Mouse (Mus musculus): ENCODE measurements around the gene Aldh16a1. TPM values are rescaled to one million over a fixed set of nuclear protein-coding genes. Genes with fewer than 3 reads are reported as not detected.

Aldh16a1 gene
- polyA plus RNA-seq, 1 experiment from 2014 or later = 18.8 TPM

GRCm38 (mm10) chr7:45193406-45193805 lies 39.0 kb upstream of the Aldh16a1 start:
- no peak overlapping the region for H3K4me2 ChIP-seq (ENCODE audit: low read length)
- H3K4me3 ChIP-seq (ENCODE audit: low read length) = no peak overlapping the region
- peaks cover 4% of the 10 kb centered on the region; the same call in 1 of the 2 replicates for H3K27me3 ChIP-seq (replicated peaks; ENCODE audit: control insufficient read depth, insufficient read depth, low read length)
- no peak for ATAC-seq
- peaks cover 2% of the 10 kb centered on the region; the same call in 1 of the 2 replicates for H3K4me1 ChIP-seq (ENCODE audit: control insufficient read depth, insufficient read depth, low read depth, low read length)
- H3K9ac ChIP-seq (ENCODE audit: low read depth, low read length) = no peak overlapping the region
- no peak overlapping the region for H3K27ac ChIP-seq (ENCODE audit: low read depth, low read length)
- no peaks in the 10 kb centered on the region for H3K9me3 ChIP-seq (ENCODE audit: control insufficient read depth, low read length)
- no peaks in the 10 kb centered on the region for H3K36me3 ChIP-seq (ENCODE audit: control insufficient read depth, insufficient read depth, low read length)
- 61% methylated on average over 5 of the region's 5 CpGs for WGBS

- Histone ChIP-seq H3K4me1 (ENCODE audit: control insufficient read depth, insufficient read depth, low read depth, low read length) (no peaks in the 10 kb centered on the region; the same call in 1 of the 2 replicates), H3K9ac (ENCODE audit: low read depth, low read length) (no peak overlapping the region), H3K27ac (ENCODE audit: low read depth, low read length) (no peak overlapping the region), H3K4me3 (ENCODE audit: low read length) (no peak overlapping the region), H3K36me3 (ENCODE audit: control insufficient read depth, insufficient read depth, low read length) (no peaks in the 10 kb centered on the region), H3K27me3 (replicated peaks; ENCODE audit: control insufficient read depth, insufficient read depth, low read length) (peaks cover 4% of the 10 kb centered on the region; the same call in 1 of the 2 replicates), H3K9me3 (ENCODE audit: control insufficient read depth, low read length) (no peaks in the 10 kb centered on the region), H3K4me2 (ENCODE audit: low read length) (no peak overlapping the region)
- WGBS = 85% methylated on average over 7 of the region's 7 CpGs
- ATAC-seq = no peak
Measured at GRCm38 (mm10) chr7:45192585-45193310, 38.4 kb upstream of the Aldh16a1 start.

DNA sequence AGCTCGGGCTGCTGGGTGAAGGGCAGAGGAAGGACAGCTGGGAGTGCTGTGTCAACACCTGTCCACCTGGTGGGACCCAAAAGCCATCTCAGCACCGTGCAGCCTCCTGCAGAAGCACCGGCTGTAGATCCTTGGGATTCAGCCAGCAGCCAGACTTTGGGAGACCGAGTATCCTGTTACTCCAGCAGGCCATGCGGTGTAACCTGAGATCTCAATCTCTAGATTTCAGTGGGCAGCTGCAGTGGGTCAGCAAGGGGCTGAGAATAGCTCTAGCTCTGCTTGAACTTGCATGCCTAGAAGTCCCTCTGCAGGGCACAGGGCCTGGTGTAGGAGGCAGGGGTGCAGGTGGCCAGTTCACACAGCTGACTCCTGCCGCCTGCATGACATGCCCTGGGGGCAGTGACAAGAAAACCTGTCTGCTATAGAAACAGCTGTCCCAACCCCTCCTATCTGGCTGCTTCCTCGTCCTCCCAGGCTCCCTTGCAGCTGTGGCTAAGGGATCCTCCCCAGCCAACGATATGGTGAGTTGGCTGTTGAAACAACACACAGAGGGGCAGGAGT lies 37.5 kb upstream of the Aldh16a1 start:
- Histone ChIP-seq H3K27ac (ENCODE audit: low read depth, low read length) (no peak overlapping the region; the same call in 1 of the 2 replicates), H3K4me1 (ENCODE audit: control insufficient read depth, insufficient read depth, low read depth, low read length) (no peaks in the 10 kb centered on the region; the same call in 1 of the 2 replicates), H3K36me3 (ENCODE audit: control insufficient read depth, insufficient read depth, low read length) (no peaks in the 10 kb centered on the region), H3K9ac (ENCODE audit: low read depth, low read length) (no peak overlapping the region), H3K4me2 (ENCODE audit: low read length) (no peak overlapping the region), H3K27me3 (replicated peaks; ENCODE audit: control insufficient read depth, insufficient read depth, low read length) (peaks cover 4% of the 10 kb centered on the region; the same call in 1 of the 2 replicates), H3K4me3 (ENCODE audit: low read length) (no peak overlapping the region), H3K9me3 (ENCODE audit: control insufficient read depth, low read length) (no peaks in the 10 kb centered on the region)
- 22% methylated on average over 8 of the region's 8 CpGs for WGBS
- peak; percentile 44; the same call in 1 of the 2 replicates for ATAC-seq

DNA sequence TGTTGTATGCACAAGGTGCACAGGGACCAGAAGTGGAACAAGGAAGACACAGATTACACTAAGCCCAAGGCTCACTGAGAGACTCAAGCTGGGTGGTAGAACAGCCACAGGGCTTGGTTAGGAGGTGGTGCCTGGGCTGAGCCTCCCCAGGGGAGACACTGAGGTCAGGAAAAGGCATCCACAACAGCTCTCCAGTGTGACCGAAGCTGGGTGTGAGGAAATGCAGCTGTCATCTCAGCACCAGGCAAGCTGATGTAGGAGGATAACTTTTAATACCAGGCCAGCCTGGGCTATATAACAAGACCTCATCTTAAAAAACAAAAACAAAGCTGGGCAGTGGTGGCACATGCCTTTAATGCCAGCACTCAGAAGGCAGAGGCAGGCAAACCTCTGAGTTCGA lies 36.8 kb upstream of the Aldh16a1 start:
- WGBS = 91% methylated on average over 2 of the region's 2 CpGs
- H3K4me1 ChIP-seq (ENCODE audit: control insufficient read depth, insufficient read depth, low read depth, low read length) = no peaks in the 10 kb centered on the region; the same call in 1 of the 2 replicates
- H3K36me3 ChIP-seq (ENCODE audit: control insufficient read depth, insufficient read depth, low read length) = no peaks in the 10 kb centered on the region
- no peak overlapping the region for H3K4me3 ChIP-seq (ENCODE audit: low read length)
- H3K9me3 ChIP-seq (ENCODE audit: control insufficient read depth, low read length) = no peaks in the 10 kb centered on the region
- ATAC-seq = no peak
- peaks cover 4% of the 10 kb centered on the region; the same call in 1 of the 2 replicates for H3K27me3 ChIP-seq (replicated peaks; ENCODE audit: control insufficient read depth, insufficient read depth, low read length)
- no peak overlapping the region for H3K27ac ChIP-seq (ENCODE audit: low read depth, low read length)
- no peak overlapping the region for H3K9ac ChIP-seq (ENCODE audit: low read depth, low read length)
- H3K4me2 ChIP-seq (ENCODE audit: low read length) = no peak overlapping the region

GRCm38 (mm10) chr7:45190186-45190585 lies 35.8 kb upstream of the Aldh16a1 start:
- Histone ChIP-seq H3K4me2 (ENCODE audit: low read length) (no peak overlapping the region), H3K36me3 (ENCODE audit: control insufficient read depth, insufficient read depth, low read length) (no peaks in the 10 kb centered on the region), H3K9me3 (ENCODE audit: control insufficient read depth, low read length) (no peaks in the 10 kb centered on the region), H3K27me3 (replicated peaks; ENCODE audit: control insufficient read depth, insufficient read depth, low read length) (peaks cover 8% of the 10 kb centered on the region), H3K27ac (ENCODE audit: low read depth, low read length) (no peak overlapping the region), H3K9ac (ENCODE audit: low read depth, low read length) (no peak overlapping the region), H3K4me1 (ENCODE audit: control insufficient read depth, insufficient read depth, low read depth, low read length) (no peaks in the 10 kb centered on the region; the same call in 1 of the 2 replicates), H3K4me3 (ENCODE audit: low read length) (no peak overlapping the region)
- no peak for ATAC-seq
- WGBS = 90% methylated on average over 6 of the region's 6 CpGs

- H3K27me3 ChIP-seq (replicated peaks; ENCODE audit: control insufficient read depth, insufficient read depth, low read length) = peaks cover 11% of the 10 kb centered on the region
- no peak overlapping the region for H3K4me2 ChIP-seq (ENCODE audit: low read length)
- no peaks in the 10 kb centered on the region; the same call in 1 of the 2 replicates for H3K4me1 ChIP-seq (ENCODE audit: control insufficient read depth, insufficient read depth, low read depth, low read length)
- H3K9me3 ChIP-seq (ENCODE audit: control insufficient read depth, low read length) = no peaks in the 10 kb centered on the region
- no peak overlapping the region for H3K27ac ChIP-seq (ENCODE audit: low read depth, low read length)
- no peak overlapping the region for H3K4me3 ChIP-seq (ENCODE audit: low read length)
- WGBS = 66% methylated on average over 15 of the region's 16 CpGs
- no peaks in the 10 kb centered on the region for H3K36me3 ChIP-seq (ENCODE audit: control insufficient read depth, insufficient read depth, low read length)
- no peak for ATAC-seq
- 0 out of 2 replicates have a peak overlapping the region, but pooled peaks have one; percentile 13 for H3K9ac ChIP-seq (ENCODE audit: low read depth, low read length)
Measured at GRCm38 (mm10) chr7:45189600-45189999, 35.2 kb upstream of the Aldh16a1 start.

GRCm38 (mm10) chr7:45185921-45186320 lies 31.5 kb upstream of the Aldh16a1 start:
- Histone ChIP-seq H3K9me3 (ENCODE audit: control insufficient read depth, low read length) (no peaks in the 10 kb centered on the region), H3K4me1 (ENCODE audit: control insufficient read depth, insufficient read depth, low read depth, low read length) (peaks cover 13% of the 10 kb centered on the region), H3K4me2 (ENCODE audit: low read length) (no peak overlapping the region), H3K27me3 (replicated peaks; ENCODE audit: control insufficient read depth, insufficient read depth, low read length) (peaks cover 41% of the 10 kb centered on the region), H3K9ac (ENCODE audit: low read depth, low read length) (no peak overlapping the region), H3K4me3 (ENCODE audit: low read length) (no peak overlapping the region), H3K27ac (ENCODE audit: low read depth, low read length) (no peak overlapping the region), H3K36me3 (ENCODE audit: control insufficient read depth, insufficient read depth, low read length) (no peaks in the 10 kb centered on the region)
- no peak for ATAC-seq
- WGBS = 65% methylated on average over 7 of the region's 7 CpGs

DNA sequence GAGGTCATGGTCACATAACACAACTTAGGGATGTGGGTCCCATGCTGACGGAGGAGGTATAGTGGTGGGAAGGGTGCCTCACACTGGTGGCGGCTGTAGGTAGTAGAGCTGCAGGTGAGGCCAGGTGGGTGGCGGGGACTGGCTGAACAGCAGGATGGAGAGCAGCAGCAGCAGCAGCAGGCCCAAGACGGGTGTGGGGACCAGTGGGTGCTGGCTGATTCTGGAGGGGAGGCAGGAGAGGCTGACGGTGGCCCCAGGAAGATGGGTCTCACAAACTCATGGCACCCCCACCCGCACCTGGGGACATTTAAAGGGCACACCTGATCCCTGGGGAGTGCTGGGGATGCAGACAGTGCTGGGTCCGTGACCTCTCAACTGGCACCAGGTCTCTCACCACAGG lies 29.3 kb upstream of the Aldh16a1 start:
- H3K4me1 ChIP-seq (ENCODE audit: control insufficient read depth, insufficient read depth, low read depth, low read length) = peaks cover 13% of the 10 kb centered on the region
- no peak for ATAC-seq
- H3K9ac ChIP-seq (ENCODE audit: low read depth, low read length) = no peak overlapping the region

GRCm38 (mm10) chr7:45182606-45183005 lies 28.2 kb upstream of the Aldh16a1 start:
- 17% methylated on average over 11 of the region's 11 CpGs for WGBS
- peak overlapping the region; percentile 51 for H3K9ac ChIP-seq (ENCODE audit: low read depth, low read length)
- no peaks in the 10 kb centered on the region for H3K9me3 ChIP-seq (ENCODE audit: control insufficient read depth, low read length)
- no peak overlapping the region for H3K27ac ChIP-seq (ENCODE audit: low read depth, low read length)
- no peaks in the 10 kb centered on the region for H3K36me3 ChIP-seq (ENCODE audit: control insufficient read depth, insufficient read depth, low read length)
- H3K4me2 ChIP-seq (ENCODE audit: low read length) = peak overlapping the region; percentile 77
- H3K4me1 ChIP-seq (ENCODE audit: control insufficient read depth, insufficient read depth, low read depth, low read length) = peaks cover 13% of the 10 kb centered on the region
- peaks cover 70% of the 10 kb centered on the region for H3K27me3 ChIP-seq (replicated peaks; ENCODE audit: control insufficient read depth, insufficient read depth, low read length)
- H3K4me3 ChIP-seq (ENCODE audit: low read length) = peak overlapping the region; percentile 42
- peak; percentile 18; the same call in 1 of the 2 replicates for ATAC-seq

More for the DNA sequence above, 29.3 kb upstream of the Aldh16a1 start:
- 55% methylated on average over 7 of the region's 7 CpGs for WGBS
- peaks cover 59% of the 10 kb centered on the region for H3K27me3 ChIP-seq (replicated peaks; ENCODE audit: control insufficient read depth, insufficient read depth, low read length)
- H3K4me3 ChIP-seq (ENCODE audit: low read length) = no peak overlapping the region
- H3K36me3 ChIP-seq (ENCODE audit: control insufficient read depth, insufficient read depth, low read length) = no peaks in the 10 kb centered on the region
- H3K27ac ChIP-seq (ENCODE audit: low read depth, low read length) = no peak overlapping the region
- no peaks in the 10 kb centered on the region for H3K9me3 ChIP-seq (ENCODE audit: control insufficient read depth, low read length)
- H3K4me2 ChIP-seq (ENCODE audit: low read length) = no peak overlapping the region

Measured in hindbrain, embryonic 16.5 days (tissue).